Mouse (Mus musculus) lung, embryonic 14.5 days (tissue): ENCODE results near the gene Eif4h. TPM values are rescaled to one million over a fixed set of nuclear protein-coding genes. Genes with fewer than 3 reads are reported as not detected.

Source experiments
- ATAC-seq: fragments of 200-750 bp; cut with Nextera tagmentation; 2 replicates; pipeline ENCODE4 v1.8.0; 2017; ENCODE audit warnings: mild to moderate bottlenecking, moderate TSS enrichment, moderate library complexity; ENCODE audit not compliant: insufficient read depth
- DNase-seq: peaks from one replicate; pipeline ENCODE4 v3.0.0-alpha.2; 2015
- H3K27ac ChIP-seq: fragments of 300-500 bp; sonication (generic); 2 replicates; pipeline ENCODE4 v1.5.1; 2014; ENCODE audit warnings: low read depth, mild to moderate bottlenecking, moderate library complexity
- H3K27me3 ChIP-seq: fragments of 300-500 bp; sonication (generic); 2 replicates; pipeline ENCODE4 v1.6.1; 2014; ENCODE audit warnings: low read length, control low read depth; ENCODE audit not compliant: insufficient read depth
- H3K36me3 ChIP-seq: fragments of 300-500 bp; sonication (generic); 2 replicates; pipeline ENCODE4 v1.6.1; 2014; ENCODE audit warnings: control low read depth; ENCODE audit not compliant: insufficient read depth
- H3K4me1 ChIP-seq: fragments of 300-500 bp; sonication (generic); 2 replicates; pipeline ENCODE4 v1.6.1; 2014; ENCODE audit warnings: antibody characterized with exemption, control low read depth; ENCODE audit not compliant: insufficient read depth
- H3K4me2 ChIP-seq: fragments of 300-500 bp; sonication (generic); 2 replicates; pipeline ENCODE4 v1.6.1; 2014; ENCODE audit warnings: mild to moderate bottlenecking
- H3K4me3 ChIP-seq: fragments of 300-500 bp; sonication (generic); 2 replicates; pipeline ENCODE4 v1.5.1; 2014; ENCODE audit warnings: low read depth, low read length
- H3K9ac ChIP-seq: fragments of 300-500 bp; sonication (generic); 2 replicates; pipeline ENCODE4 v1.6.1; 2014
- H3K9me3 ChIP-seq: fragments of 300-500 bp; sonication (generic); 2 replicates; pipeline ENCODE4 v1.6.1; 2016; ENCODE audit warnings: low read depth, low read length, control low read depth
- CTCF ChIP-seq: IDR thresholded peaks from 2 replicates; pipeline ENCODE4 v1.5.1; 2016; ENCODE audit warnings: antibody characterized with exemption, low read depth
- WGBS: fragments of 180-500 bp; shearing (Covaris S2); extraction: QIAGEN DNeasy Blood & Tissue Kit; methylation state at CpG from one replicate; pipeline ENCODE4 v1.1.7; 2014; 5-methylcytosine and 5-hydroxymethylcytosine counted together
- polyA plus RNA-seq: library from polyadenylated mRNA; unstranded; fragments of >200 nt; fragmentation: Nextera tagmentation; extraction: Ambion mirVana; gene quantifications from 2 replicates; pipeline ENCODE4 v1.2.1, GENCODE M21; 2014

The Eif4h gene
- polyA plus RNA-seq, 1 experiment from 2014 or later, result 559 TPM

DNA sequence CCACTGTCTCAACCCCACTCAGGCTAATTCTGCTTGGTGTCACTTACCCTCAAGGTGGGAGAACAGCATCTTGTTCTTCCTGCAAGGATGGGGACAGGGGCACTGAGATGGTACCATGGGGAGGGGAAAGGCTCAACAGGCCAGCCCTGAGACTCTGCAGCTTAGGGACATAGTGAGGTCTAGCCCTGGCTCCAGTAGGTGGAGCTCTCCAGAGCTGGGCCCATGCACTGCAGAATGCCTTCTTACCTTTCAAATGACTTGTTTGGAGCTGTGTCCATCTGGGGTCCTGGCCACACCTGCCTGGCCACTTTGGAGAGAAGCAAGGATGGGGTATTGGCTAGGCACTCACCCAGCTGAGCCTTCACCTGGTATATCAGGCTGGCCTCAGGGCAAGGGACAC is 33.0 kb downstream of the Eif4h start:
- Histone ChIP-seq H3K4me1 (no peaks in the 10 kb centered on the region), H3K9me3 (no peaks in the 10 kb centered on the region), H3K4me2 (no peak overlapping the region), H3K36me3 (no peaks in the 10 kb centered on the region), H3K27ac (no peak overlapping the region), H3K9ac (no peak overlapping the region), H3K27me3 (no peaks in the 10 kb centered on the region), H3K4me3 (no peak overlapping the region)
- no peak for DNase-seq
- no peak for ATAC-seq
- peak; percentile 9; the same call in 1 of the 2 replicates for TF ChIP-seq CTCF

DNA sequence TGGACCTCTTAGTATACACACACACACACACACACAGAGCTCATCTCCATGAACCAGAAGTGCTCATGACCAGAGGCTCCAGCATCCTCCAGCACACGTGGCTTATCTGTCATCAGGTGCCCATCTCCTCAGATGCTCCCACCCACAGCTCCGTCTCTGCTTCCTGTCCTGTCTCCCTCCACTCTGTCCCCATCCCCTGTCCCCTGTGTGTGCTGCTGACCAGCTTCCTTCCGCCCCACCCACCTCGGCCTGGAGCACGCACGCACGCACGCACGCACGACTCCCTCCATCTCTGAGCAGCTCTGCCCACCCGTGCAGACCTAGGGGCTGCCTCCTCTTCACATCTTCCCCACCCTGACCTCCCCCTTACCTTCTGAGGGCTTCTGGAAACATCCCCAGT is 34.9 kb downstream of the Eif4h start:
- H3K4me3 ChIP-seq, result no peak overlapping the region
- 0 out of 2 replicates have a peak, but pooled peaks cover 3% of the 10 kb centered on the region for H3K36me3 ChIP-seq
- ATAC-seq (no peak), DNase-seq (no peak)
- no peaks in the 10 kb centered on the region for H3K4me1 ChIP-seq
- H3K9ac ChIP-seq, result no peak overlapping the region
- no peak for TF ChIP-seq CTCF
- H3K9me3 ChIP-seq, result no peaks in the 10 kb centered on the region
- no peak overlapping the region for H3K4me2 ChIP-seq
- 79% methylated on average over 11 of the region's 11 CpGs for WGBS
- H3K27me3 ChIP-seq, result no peaks in the 10 kb centered on the region
- no peak overlapping the region for H3K27ac ChIP-seq

DNA sequence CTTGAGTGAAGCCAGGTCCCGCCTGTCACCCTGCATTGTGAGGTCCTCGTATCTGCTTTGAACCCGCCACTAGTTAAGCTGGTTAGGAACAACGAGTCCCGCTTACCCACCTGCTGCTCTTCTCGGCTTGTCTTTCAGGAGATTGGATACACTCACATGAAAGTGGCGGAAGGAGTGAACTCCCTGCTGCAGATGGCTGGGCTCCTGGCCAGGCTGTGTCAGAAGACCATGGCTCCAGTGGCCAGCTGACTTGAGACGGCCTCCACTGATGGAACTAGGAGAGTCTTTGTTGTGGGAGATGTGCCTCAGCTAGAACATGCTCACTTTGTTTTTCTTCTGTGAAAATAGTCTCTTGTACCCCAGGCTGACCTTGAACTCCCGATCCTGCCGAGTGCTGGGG is 41.6 kb downstream of the Eif4h start:
- WGBS, result 81% methylated on average over 10 of the region's 10 CpGs
- no peaks in the 10 kb centered on the region for H3K9me3 ChIP-seq
- H3K27ac ChIP-seq, result no peak overlapping the region
- no peak overlapping the region for H3K9ac ChIP-seq
- ATAC-seq (no peak), DNase-seq (no peak)
- no peak for TF ChIP-seq CTCF
- H3K27me3 ChIP-seq, result no peaks in the 10 kb centered on the region
- no peak overlapping the region for H3K4me2 ChIP-seq
- H3K36me3 ChIP-seq, result peaks cover 65% of the 10 kb centered on the region
- H3K4me1 ChIP-seq, result no peaks in the 10 kb centered on the region
- H3K4me3 ChIP-seq, result no peak overlapping the region

DNA sequence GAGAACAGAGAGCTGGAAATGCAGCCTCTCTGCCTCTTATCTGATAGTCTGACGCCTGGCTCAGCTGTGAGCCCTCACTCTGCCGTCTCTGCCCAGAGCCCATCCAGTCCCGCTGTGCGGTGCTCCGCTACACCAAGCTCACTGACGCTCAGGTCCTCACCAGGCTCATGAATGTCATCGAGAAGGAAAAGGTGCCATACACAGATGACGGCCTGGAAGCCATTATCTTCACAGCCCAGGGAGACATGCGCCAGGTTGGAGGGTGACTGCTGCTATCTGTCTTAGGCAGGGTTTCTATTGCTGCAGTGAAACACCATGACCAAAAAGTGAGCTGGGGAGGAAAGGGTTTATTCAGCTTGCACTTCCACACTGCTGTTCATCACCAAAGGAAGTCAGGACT is 46.2 kb downstream of the Eif4h start:
- H3K4me3 ChIP-seq, result no peak overlapping the region
- no peak for DNase-seq
- ATAC-seq, result no peak
- H3K4me1 ChIP-seq, result no peaks in the 10 kb centered on the region
- no peaks in the 10 kb centered on the region for H3K9me3 ChIP-seq
- no peak overlapping the region for H3K9ac ChIP-seq
- H3K4me2 ChIP-seq, result no peak overlapping the region
- peaks cover 95% of the 10 kb centered on the region for H3K36me3 ChIP-seq
- 77% methylated on average over 9 of the region's 9 CpGs for WGBS
- H3K27me3 ChIP-seq, result no peaks in the 10 kb centered on the region
- H3K27ac ChIP-seq, result no peak overlapping the region
- no peak for TF ChIP-seq CTCF

DNA sequence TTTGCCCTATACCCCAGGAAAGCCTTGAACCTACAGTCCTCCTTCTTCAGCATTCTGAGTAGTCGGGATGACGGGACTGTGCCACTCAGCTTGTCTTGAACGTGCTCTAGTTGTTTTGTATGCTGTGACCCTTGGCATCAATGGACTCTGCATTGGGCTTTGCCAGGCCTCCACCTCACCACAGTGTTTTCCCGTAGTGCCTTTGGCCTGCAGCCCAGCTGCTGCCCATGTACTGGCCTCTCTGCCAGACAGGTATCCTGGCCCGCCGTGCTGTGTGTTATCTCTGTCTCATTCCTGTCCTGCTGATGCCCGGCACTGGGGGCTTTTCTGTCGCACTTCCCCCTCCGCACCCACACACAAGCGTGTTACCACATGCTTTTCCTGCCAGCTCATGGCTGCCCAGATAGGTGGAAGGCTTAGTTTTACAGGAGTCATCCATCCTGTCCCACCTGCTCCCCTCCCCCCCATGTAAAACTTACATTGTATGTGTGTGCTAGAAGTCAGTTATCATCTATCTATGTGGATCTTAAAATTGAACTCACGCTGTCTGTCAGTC is 47.2 kb downstream of the Eif4h start:
- Histone ChIP-seq H3K4me3 (no peak overlapping the region), H3K4me2 (no peak overlapping the region), H3K9ac (no peak overlapping the region), H3K27ac (no peak overlapping the region), H3K36me3 (peaks cover 91% of the 10 kb centered on the region), H3K27me3 (no peaks in the 10 kb centered on the region), H3K9me3 (no peaks in the 10 kb centered on the region), H3K4me1 (no peaks in the 10 kb centered on the region)
- no peak for ATAC-seq
- DNase-seq, result no peak
- 86% methylated on average over 11 of the region's 11 CpGs for WGBS
- no peak for TF ChIP-seq CTCF

DNA sequence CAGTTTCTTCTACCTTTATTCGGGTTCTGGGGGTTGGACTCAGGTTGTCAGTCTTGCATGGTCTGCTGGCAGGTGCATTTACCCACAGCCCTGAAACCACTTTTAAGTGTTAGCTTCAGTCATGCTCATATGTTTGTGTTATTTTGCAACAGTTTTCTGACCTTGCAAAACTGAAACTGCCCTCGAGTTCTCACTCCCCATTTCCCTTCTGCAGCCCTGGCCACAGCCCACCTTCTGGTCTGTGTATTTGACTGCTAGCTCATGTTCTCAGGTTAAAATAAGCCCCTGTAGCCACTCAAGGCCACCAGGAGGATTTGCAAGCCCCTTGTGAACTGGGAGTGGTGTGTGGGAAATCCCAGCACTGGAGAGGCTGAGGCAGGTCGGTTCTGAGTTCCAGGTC is 49.4 kb downstream of the Eif4h start:
- H3K36me3 ChIP-seq, result peaks cover 76% of the 10 kb centered on the region
- H3K4me1 ChIP-seq, result no peaks in the 10 kb centered on the region
- 81% methylated on average over 3 of the region's 3 CpGs for WGBS
- no peak overlapping the region for H3K4me2 ChIP-seq
- H3K27ac ChIP-seq, result no peak overlapping the region
- no peaks in the 10 kb centered on the region for H3K9me3 ChIP-seq
- DNase-seq (no peak), ATAC-seq (no peak)
- no peak overlapping the region for H3K4me3 ChIP-seq
- no peak overlapping the region for H3K9ac ChIP-seq
- TF ChIP-seq CTCF, result no peak
- H3K27me3 ChIP-seq, result no peaks in the 10 kb centered on the region

DNA sequence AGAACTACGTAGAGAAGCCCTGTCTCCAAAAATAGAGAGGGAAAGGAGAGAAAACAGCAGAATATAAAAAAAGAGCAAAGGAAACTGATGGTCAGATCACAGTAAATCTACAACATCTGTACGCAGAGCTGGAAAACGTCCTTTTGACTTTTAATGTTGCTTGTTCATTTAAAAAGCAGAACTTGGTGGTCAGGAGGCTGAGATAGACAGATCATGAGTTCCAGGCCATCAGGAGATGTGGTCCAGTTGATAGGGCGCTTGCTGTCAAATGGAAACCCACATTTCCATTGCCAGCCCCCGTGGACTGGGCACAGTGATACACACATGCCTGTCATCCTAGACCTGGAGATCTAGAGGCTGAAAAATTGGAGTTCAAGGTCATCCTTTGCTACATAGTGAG is 54.5 kb downstream of the Eif4h start:
- no peak overlapping the region for H3K4me2 ChIP-seq
- H3K27me3 ChIP-seq, result no peaks in the 10 kb centered on the region
- H3K9me3 ChIP-seq, result no peaks in the 10 kb centered on the region
- DNase-seq (no peak), ATAC-seq (no peak)
- H3K27ac ChIP-seq, result no peak overlapping the region
- H3K36me3 ChIP-seq, result peaks cover 30% of the 10 kb centered on the region
- H3K4me1 ChIP-seq, result 0 out of 2 replicates have a peak, but pooled peaks cover 7% of the 10 kb centered on the region
- no peak overlapping the region for H3K9ac ChIP-seq
- 89% methylated on average over 5 of the region's 5 CpGs for WGBS
- no peak for TF ChIP-seq CTCF
- H3K4me3 ChIP-seq, result no peak overlapping the region

DNA sequence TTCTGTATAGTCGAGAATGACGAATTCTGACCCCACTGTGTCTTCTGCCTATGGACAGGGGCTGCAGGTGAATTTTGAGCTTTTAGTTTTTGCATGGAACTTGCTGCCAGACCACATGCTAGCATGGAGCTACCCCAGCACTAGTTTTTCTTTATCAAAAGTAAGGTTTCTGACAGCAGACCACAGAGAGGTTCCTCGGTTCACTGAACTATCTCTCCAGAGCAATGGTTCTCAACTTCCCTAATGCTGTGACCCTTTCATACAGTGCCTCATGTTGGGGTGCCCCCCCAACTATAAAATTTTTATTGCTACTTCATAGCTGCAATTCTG is 55.4 kb downstream of the Eif4h start:
- H3K27me3 ChIP-seq, result no peaks in the 10 kb centered on the region
- DNase-seq (no peak), ATAC-seq (no peak)
- no peaks in the 10 kb centered on the region for H3K9me3 ChIP-seq
- H3K9ac ChIP-seq, result peak overlapping the region; percentile 69
- TF ChIP-seq CTCF, result no peak
- no peak overlapping the region for H3K27ac ChIP-seq
- H3K4me1 ChIP-seq, result 0 out of 2 replicates have a peak, but pooled peaks cover 7% of the 10 kb centered on the region
- H3K36me3 ChIP-seq, result peaks cover 23% of the 10 kb centered on the region
- 74% methylated on average over 3 of the region's 3 CpGs for WGBS
- H3K4me2 ChIP-seq, result peak overlapping the region; percentile 92
- peak overlapping the region; percentile 86 for H3K4me3 ChIP-seq
